Mouse (Mus musculus) testis, adult 2 months (tissue): ENCODE data around the gene Tdrd3.

Experiments
- CTCF ChIP-seq: fragments of 200-500 bp; IDR thresholded peaks from 2 replicates; pipeline ENCODE4 v1.5.1; 2012; ENCODE audit warnings: low read depth, mild to moderate bottlenecking, inconsistent platforms, low read length, moderate library complexity; ENCODE audit not compliant: control insufficient read depth, insufficient read depth, insufficient replicate concordance
- POLR2A ChIP-seq: fragments of 200-500 bp; IDR thresholded peaks from 2 replicates; pipeline ENCODE4 v1.6.1; 2012; ENCODE audit warnings: low read depth, mild to moderate bottlenecking, inconsistent platforms, low read length, moderate library complexity; ENCODE audit not compliant: control insufficient read depth

DNA sequence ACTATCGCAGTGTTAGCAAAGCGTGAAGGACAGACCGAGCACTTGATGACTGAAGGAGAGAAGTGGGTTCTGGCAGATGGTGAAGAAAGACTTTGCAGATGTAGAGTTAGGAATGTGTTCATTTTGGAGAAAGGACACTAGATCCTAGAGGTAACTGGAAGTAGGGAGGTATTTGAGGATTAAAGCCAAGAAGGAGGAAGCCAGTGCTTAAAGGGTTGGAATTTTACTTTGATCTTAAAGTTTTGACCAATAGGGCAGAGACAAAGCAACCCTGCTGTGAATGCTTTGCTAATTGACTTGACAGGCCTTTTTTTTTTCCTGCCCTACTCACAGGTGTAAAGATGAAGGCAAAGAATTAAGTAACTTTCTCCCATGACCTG lies 1.2 kb downstream of the Tdrd3 start:
- TF ChIP-seq CTCF = no peak
- TF ChIP-seq POLR2A = no peak
